Mouse (Mus musculus) layer of hippocampus, adult 11-12 months (tissue): ENCODE data around the gene Ccnjl.

Source experiments
- DNase-seq: peaks from one replicate; pipeline ENCODE4 v3.0.0; 2022; ENCODE audit warnings: low spot score

Ccnjl gene

DNA sequence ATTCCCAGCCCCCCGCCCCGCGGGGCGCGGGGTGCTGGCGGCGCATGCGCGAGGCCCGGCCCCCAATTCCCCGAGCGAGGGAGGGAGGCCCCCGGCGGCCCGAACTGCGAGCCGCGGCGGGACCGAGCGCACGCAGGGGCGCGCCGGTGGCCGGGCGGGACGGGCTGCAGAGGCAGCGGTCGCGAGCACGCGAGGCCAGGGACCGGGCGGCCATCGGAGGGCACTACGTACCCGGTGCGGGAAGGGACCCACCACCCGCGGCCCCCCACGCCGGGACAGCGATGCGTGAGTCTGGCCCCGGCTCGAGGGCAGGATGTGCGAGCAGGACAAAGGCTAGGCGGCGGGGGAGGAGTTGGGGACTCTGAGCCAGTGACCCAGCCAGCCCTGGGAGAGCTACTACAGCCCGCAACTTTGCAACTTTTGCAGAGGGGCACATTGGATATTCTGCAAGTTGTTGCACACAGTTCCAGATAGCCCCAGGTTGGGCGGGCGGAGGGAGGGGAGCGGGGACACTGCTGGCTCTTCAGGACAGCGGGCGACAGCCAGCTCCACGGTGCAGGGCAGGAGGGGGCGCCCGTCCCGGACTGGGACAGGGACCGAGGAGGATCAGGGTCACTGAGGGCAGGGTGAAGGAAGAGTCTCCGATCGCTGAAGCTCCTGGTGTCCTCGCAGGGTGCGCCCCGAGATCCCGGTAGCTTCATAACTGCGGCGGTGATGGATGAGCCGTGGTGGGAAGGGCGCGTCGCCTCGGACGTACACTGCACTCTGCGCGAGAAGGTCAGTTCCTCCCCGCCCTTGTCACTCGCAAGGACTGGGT lies at the start of gene Ccnjl:
Gene Ccnjl, plus strand, starts transcription at position 102 of the 817 bp plus-strand sequence.
- peak; percentile 11 for DNase-seq

GRCm38 (mm10) chr11:43479376-43479775 lies 49.2 kb upstream of the Ccnjl start:
- DNase-seq = peak; percentile 0

DNA sequence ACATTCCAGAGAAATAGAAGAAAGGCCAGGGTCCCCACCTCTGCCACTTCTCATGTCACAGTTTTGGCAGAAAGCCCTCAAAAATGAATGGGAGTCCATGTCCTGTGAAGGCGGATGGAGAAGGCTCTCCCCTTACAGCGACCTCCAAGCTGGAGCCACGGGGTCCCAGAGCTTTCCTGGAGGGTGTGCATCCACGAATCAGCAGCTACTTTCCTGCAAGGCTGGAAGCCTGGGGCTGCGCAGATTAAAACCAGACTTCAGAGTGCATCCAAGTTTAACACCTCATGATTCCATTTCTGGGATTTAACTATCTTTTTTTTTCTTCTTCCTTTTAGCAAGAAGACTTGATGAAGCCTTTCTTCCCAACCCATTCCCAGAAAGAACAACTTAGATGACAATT lies 48.0 kb upstream of the Ccnjl start:
- DNase-seq = peak; percentile 1

DNA sequence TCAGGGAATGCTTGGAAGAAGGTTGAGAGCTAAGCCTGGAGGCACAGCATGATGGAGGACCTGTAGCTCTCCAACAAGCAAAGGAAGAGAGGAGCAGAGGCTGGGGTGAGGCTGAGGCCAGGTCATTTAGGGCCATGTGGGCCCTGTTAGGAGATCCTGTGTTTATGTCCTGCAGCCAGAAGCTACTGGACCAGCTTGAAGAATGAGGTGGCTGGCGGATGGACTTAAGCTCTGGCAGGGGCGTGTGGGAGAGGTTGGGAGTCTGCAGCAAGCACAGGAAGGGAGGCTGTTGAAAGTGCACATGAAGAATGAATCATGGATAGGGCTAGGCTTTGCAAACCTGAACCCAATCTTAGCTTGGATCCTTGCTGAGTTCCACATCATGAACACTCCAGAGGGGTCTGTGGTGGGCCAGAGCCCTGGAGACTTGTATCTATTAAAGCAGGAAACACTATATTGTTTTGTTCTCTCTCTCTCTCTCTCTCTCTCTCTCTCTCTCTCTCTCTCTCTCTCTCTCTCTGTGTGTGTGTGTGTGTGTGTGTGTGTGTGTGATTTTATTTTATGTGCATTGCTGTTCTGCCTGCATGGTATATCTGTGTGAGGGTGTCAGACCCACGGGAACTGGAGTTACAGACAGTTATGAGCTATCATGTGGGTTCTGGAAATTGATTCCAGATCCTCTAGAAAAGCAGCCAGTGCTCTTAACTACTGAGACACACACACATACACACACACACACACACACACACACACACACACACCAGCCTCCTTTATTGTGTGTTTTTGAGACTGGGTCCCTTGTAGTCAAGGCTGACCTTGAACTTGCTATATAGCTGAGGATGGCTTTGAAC lies 46.7 kb upstream of the Ccnjl start:
- no peak for DNase-seq

- no peak for DNase-seq
These were observed 45.3 kb upstream of the Ccnjl start for GRCm38 (mm10) chr11:43483122-43483792.

DNA sequence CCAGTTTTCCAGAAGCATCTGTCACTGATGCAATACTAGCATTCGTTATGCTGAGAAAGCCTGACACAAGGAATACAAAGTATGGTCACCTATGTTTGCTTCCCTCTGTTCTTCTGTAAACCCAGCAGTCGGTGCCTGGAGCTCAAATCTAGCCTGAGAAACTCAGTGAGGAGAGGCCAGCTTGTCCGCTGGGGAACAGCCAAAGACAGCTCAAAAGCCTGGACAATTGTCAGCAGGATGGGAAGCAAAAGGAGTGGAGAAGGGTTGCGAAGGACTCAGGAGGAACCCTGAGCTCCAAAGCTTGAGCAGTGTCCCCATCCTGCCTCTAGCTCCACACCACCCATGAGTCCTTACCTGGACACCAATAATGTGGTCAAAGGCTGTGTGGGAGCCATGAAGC lies 44.5 kb upstream of the Ccnjl start:
- no peak for DNase-seq

DNA sequence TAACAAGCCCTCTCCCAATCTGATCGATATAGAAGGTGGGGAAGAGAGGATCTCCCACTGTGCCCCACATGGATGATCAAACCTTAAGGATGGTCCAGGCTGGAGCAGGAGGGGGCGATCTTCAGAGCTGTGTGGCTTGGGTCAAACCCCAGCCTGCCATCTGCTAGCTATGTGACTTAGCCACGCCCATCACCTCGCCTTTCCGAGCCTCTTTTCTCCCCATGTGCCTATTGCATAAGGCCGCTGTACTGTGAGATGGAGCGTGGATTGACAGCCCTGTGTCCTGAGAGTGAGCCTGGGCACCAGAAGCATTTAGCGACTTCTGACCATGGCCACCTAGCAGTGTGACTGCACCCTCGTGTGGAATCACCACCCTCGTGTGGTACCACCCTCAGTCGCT lies 43.9 kb upstream of the Ccnjl start:
- DNase-seq = no peak

GRCm38 (mm10) chr11:43485855-43486254 lies 42.7 kb upstream of the Ccnjl start:
- DNase-seq = no peak

DNA sequence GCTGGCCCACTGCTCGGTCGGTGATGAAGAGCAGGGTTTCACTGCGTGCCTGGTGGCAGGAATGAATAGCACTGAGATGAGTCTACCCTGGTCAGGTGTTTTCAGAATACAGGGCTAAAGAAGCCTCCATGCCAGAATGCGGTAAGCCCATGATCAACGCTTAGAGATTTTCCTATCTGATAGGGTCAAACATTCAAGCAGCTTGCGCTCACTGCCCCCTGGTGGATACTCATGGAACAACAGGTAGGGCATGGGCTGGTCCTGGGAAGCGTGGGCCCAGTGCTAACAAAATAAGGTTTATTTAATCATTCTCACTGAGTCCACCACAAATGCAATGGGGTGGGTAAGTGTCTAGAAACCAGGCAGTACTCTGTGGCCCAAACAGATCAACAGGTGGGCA lies 35.9 kb upstream of the Ccnjl start:
- DNase-seq = peak; percentile 81

DNA sequence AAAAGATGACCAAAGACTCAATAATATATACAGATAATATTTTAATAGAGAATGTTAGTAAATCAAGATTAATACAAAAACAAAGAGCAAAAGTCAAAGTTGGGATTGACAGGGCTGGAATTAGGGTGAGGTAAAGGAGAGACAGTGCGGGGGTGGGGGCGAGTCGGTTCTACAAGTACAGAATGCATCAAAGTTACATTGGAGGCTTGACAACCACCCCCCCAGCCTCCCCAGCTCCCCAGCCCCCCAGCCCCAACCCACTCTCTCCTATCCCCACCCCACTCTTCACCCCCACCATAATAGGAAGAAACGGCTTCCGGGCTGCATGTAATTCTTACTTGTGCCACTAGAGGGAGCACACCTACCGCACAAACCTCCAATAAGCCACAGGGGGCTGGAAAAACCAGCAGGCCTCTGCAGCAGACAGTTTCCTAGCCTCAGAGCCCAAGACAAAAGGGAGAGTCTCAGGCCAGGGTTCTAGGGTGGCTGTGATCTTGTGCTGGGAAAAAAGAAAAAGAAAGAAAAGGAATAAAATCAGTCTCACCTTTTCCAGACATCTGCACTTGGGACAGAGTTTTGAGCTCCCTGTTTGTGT lies 34.7 kb upstream of the Ccnjl start:
- peak; percentile 83 for DNase-seq

DNA sequence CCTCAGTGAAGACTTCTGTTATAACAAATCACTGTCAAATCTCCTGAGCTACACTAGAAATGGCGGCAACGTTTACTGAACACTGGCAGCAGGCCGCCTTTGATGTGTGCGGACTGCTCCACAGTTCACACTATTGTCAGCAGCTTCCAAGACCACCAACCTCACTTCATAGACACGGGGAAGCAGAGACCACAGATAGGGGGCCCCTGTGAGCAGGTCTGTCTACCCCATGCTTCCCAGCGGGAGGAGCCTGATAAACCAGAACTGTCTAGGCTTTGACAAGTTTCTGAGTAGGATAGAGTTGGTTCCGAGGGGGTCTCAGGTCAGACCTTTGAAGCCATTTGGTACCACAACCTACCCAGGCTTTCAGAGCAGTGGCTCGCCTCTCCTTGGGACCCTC lies 33.5 kb upstream of the Ccnjl start:
- DNase-seq = no peak

GRCm38 (mm10) chr11:43495532-43495931 lies 33.1 kb upstream of the Ccnjl start:
- DNase-seq = no peak

DNA sequence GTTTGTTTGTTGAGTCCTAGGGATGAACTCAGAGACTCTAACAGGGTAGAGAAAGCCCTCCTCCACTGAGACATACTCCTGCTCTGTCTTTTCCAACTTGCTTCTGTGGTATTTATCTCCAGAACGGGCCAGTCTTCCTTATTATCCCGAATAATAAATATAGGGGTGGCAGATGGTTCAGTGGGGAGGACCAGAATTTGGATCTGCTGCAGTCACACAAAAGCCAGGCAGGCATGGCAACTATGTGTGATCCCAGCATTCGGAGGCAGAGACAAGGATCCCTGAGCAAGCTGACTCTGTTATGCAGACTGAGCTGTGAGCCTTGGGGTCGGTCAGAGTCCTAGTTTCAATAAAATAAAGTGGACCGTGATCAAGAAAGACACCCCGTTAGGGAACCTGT lies 27.3 kb upstream of the Ccnjl start:
- peak; percentile 42 for DNase-seq

GRCm38 (mm10) chr11:43505188-43505587 lies 23.4 kb upstream of the Ccnjl start:
- no peak for DNase-seq

GRCm38 (mm10) chr11:43507976-43508375 lies 20.6 kb upstream of the Ccnjl start:
- DNase-seq = peak; percentile 36

DNA sequence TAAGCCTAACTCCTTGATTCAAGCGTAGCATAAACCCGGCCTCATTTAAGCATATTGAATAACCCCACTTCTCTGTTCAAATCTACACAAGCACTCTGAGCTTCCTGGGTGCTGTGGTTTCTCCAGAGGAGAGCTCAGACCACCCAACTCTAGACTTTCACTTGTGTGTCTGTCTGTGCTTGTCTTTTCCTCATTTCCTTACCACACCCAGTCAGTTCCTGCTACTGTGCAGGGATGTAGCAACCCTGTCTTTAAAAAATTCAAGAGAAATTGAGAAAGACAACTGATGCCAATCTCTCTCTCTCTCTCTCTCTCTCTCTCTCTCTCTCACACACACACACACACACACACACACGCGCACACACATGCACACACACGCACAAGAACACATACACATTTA lies 18.7 kb upstream of the Ccnjl start:
- DNase-seq = no peak

GRCm38 (mm10) chr11:43512661-43513190 lies 15.9 kb upstream of the Ccnjl start:
- DNase-seq = no peak

GRCm38 (mm10) chr11:43516344-43517021 lies 12.1 kb upstream of the Ccnjl start:
- DNase-seq = no peak

GRCm38 (mm10) chr11:43517641-43518040 lies 10.9 kb upstream of the Ccnjl start:
- no peak for DNase-seq

DNA sequence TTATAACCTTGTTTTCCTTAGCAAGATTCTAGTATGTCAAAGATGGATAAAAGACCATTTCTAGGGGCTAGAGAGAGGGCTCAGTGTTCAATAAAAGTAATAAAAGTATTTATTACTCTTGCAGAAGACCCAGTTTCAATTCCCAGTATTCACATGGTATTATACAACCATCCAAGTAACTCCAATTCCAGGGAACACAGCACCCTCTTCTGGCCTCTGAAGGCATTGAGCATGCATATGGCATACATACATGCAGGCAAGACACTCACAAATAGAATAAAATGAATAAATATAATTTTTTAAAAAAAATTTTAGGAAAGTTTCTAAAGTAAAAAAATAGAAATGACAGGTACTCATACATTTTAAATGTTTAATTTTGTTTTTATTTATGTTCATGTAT lies 10.5 kb upstream of the Ccnjl start:
- no peak for DNase-seq

DNA sequence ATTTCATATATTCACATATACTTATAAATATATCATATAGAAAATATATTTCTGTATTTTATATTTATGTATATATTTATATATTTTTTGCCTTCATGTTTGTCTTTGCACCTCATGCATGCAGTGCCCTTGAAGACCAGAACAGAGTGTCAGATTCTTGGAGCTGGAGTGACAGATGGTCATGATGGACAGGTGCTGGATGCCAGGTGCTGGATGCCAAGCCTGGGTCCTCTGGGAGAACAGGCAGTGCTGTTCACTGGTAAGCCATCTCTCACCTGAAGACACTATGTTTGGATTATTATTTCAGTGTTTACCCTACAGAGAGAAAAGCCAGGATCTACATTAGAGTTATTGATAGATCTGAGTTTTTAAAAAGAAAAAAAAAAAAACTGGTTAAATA lies 9.8 kb upstream of the Ccnjl start:
- no peak for DNase-seq
